Mouse (Mus musculus): ENCODE measurements around the gene Gm49384. TPM values are rescaled to one million over a fixed set of nuclear protein-coding genes. Genes with fewer than 3 reads are reported as not detected.

Gene Gm49384
- 2.6 to 9.5 TPM (median 3.8 TPM) in 4 replicates for total RNA-seq (2023)

DNA sequence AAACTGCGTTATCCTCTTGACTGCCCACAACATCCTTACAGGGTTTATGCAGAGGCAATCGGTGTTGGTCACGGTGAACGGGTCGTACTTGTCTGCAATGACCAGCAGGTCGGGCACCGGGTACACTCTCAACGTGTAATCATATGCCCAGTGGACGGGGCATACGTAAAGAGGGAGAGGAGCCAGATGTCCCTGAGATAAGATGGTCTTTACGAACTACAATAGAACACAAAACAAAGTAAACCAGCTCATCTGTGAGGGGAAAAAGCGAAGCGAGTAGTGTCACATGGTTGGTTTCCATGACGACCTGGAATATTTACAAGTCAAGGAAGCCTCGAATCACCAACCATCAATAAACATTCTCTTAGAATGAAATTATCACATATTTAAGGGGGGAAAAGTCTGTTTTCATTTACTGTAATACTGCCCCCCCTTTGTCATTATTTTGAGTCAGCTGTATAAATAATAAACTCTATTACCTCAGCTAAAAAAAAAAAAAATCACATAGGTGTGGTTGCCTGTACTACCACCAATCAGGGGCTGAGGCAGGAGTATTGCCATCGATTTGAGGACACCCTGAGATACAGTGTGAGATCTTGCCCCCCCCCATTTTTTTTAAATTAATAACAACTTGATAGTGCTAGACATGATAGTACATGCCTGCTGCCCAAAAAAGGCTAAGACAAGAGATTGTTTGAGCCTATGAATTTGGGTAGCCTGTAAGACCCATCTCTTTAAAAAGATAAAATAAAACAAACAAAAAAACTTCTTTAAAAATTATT, at the start of gene Gm49384:
Gene Gm49384 (minus strand): TSS at position 216 of the 782 bp plus-strand sequence.

DNA sequence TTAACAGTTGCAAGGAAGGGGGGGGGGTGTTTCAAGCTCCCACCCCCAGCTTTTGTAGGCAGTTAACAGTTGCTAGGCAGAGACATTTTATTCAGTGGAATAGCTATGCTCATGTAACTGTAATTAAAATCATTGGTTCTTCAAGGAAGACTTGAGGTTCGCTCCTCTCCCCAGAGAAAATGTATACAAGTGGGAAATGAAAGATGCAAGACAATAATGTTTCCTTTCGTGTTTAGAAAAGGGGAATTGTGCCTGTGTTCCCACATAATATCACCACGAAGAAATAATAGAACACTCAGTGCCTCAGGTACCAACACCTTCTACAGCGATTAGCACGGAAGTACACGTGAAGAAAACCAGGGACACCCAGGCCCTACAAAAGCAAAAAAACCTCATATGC, 36.8 kb upstream of the Gm49384 start, which contains the start of gene Klhdc1:
Gene Klhdc1 (plus strand): TSS at position 301 of the 400 bp plus-strand sequence.

DNA sequence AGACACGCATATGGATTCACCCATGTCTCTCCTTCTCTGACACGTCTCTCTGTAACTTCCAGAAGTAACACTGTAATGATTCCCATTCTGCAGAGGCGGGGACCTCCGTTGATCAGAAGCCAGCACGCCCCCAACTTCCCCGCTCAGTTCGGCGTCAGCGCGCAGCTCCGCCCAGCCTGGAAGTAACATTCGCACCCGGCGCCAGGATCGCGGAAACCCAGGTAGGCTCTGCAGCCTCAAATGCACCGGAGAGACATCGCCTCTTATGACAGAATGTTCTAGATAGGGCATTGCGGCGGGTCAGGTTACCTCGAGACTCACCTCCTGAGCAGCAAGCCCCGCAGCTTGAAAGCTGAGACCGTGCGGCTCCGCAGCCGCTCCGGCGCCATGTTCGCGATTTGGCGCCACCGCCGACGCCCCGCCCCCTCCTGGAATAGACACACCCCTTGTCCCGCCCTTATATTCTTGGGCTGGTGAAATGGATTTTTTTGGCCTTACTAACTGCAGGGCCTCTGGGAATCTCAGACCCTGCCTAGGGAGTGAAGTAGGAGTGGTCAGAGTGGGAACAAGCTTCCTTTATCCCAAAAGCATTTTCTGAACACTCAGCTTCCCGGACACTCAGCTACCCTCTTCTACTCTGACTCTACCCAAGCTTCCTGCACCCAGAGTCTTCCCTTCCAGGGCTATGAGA, 23.9 kb upstream of the Gm49384 start, which contains the start of gene Pole2:
Gene Pole2 (minus strand): TSS at position 420 of the 691 bp plus-strand sequence.

DNA sequence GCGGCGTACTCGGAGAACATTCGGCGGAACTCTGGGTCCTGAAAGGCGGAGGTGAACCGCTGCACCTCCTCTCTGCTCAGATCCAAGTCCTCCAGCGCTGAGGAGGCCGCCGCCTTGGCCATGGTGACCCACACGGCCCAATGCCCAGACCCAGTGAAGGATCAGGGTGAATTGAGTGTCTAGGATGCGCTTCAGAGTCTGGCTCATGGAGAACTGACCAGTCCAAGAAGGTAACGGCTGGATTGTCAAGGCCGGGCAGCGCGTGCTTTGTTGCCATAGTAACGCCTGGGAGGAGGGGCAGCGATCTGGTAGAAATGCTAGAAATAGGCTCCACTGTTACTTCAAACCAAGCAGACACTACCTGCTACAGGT, 5.9 kb downstream of the Gm49384 start, which contains the start of gene Dnaaf2:
Gene Dnaaf2 (minus strand): TSS at position 266 of the 372 bp plus-strand sequence.

DNA sequence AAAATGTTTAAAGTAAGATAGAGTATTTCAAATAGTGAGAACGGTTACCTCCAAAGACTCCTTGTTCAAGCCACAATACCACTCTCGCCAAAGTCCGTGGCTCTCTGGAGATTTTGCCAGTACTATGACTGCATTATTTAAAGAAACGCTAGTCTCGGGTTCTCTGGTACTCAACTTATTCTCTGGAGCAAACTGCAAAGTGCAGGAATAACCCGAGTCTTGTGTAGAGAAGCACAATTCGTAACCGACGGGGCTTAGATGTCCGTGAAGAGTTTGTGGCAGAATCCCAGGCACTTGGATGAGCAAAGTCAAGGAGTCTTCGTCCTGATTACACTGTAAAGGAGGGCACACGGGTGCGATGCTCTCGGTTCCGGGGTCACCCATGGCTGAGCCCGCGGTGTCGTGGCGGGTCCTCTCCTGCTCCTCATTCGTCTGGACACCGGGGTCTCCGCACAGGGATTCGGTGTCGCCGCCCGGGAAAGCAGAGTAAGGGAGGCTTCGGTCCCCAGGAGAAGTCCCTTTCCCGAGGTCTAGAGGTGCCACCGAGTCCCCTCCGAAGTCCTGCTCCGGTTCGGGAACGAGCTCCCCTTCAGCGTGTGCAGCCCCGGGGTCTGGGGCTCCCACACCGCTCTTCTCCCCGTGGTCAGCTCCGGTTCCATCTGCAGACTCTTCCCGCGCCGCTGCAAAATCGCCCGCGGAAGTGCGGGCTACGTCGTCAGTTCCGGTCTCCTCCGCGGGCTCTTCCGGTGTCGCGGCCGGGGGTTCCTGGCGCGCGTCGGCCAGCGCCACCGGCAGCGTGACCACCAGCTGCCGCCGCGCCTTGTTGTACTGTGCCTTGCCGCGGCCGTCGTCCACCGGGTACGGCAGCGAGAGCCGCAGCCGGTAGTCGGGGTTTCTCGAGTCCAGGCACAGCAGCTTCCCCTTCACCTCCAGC, 7.4 kb downstream of the Gm49384 start, which contains the start of gene Gm49383:
Gene Gm49383 (minus strand): TSS at position 661 of the 934 bp plus-strand sequence.

DNA sequence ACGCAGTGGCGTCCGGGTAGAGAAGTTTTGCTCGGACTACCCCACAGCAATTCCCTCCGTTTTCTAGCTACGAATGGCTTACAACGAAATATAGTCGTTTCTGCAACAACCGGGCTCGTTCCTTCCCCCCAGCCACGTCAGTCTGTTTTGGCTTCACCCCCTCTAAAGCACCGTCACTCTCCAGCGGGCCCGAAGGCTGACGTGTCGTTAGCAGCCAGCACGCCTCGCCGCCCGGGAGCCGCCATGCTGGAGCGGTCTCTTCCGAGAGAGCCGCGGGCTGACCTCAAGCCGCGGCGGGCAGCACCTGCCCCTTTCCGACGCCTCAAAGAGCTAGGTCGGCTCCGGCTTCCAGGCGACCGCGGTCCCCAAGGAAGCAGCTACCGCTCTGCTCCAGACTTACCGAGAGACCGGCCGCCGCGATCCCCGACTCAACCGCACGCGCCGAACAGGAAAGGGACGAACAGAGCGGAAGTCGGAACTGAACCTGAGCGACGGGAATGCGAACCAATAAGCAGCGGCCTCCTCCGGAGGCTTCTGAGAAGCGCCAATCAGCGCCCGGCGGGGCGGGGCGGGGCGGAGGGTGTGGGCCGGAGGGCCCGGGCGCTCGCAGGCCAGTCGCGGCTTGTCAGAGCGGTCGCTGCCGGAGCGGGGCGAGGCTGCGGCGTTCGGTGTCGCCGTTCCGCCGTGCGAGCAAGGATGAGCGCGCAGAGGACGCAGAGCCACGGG, 20.3 kb downstream of the Gm49384 start, which contains the start of the genes Rpl36al and Mgat2:
Gene Rpl36al (minus strand): TSS at position 501 of the 726 bp plus-strand sequence.
Gene Mgat2 (plus strand): TSS at position 575 of the 726 bp plus-strand sequence.

DNA sequence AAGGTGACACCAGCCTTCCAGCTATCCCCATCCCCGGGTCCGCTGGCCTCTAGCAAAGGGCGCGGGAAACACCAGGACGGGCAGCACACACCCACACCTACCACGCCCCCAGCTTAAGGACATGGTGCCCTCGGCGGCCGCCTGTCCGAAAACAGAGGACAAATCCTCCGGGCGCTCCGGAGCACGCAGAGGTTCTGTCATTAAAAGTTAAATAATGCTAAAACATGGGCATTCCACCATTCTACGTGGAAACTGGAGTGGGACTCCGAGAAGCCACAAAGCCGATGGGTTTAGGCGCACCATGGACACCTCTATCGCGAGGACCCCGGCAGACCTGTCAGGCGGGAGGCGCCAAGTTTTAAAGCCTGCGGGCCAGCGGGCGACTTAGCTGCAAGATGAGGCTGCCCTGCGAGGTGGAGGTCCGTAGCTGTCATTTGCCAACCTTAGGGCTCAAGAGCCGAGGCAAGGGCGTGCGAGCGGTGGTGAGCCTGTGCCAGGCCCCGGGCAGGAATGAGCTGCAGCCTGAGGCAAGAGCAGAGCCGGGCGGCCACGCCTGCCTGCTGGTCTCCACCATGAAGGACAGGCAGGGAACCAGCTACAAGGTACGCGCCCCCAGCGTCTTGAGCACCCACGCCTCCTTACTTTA, 35.5 kb downstream of the Gm49384 start, which contains the start of gene Lrr1:
Gene Lrr1 (plus strand): TSS at position 354 of the 646 bp plus-strand sequence.

DNA sequence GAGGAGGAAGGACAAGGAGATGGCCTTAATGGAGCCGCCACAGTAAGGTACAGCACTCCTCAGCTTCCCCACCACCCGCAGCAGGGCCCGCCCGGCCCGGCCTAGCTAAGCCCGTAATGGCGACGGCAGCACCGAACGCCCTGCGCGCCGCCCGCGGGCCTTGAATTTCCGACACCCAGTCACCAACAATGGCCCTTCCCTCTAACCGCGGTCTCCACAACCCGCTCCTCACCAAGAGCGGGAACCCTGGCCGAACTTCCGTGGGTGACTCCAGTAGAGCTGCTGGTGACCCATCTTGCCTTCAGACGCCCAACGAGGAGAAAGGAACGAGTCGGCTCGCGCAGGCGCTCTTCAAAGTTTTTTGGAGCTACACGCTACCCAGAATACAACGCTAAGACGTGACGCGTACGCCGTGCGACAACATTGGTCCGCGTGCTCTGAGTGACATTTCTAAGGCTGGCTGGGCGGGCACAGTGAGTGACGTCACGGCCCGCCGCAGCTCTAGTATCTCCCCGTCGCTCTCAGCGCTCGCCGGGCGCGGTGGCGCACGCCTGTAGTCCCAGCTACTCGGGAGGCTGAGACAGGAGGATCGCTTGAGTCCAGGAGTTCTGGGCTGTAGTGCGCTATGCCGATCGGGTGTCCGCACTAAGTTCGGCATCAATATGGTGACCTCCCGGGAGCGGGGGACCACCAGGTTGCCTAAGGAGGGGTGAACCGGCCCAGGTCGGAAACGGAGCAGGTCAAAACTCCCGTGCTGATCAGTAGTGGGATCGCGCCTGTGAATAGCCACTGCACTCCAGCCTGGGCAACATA, 45.1 kb downstream of the Gm49384 start, which contains the start of gene Rps29:
Gene Rps29 (minus strand): TSS at position 422 of the 813 bp plus-strand sequence.

Other genes starting within 250 kb of the Gm49384 start
- 4,903 to 5,232 TPM (median 4,974 TPM) in 4 replicates for gene Rps29, start 45.1 kb downstream of the Gm49384 start, total RNA-seq (2023)
- not detected in 4 replicates for gene Lrr1, start 35.5 kb downstream of the Gm49384 start, total RNA-seq (2023)
- gene Rpl36al, start 20.2 kb downstream of the Gm49384 start, total RNA-seq (2023) = 346 to 407 TPM (median 379 TPM) in 4 replicates
- gene Mgat2, start 20.1 kb downstream of the Gm49384 start, total RNA-seq (2023) = 23.6 to 29.7 TPM (median 27.2 TPM) in 4 replicates
- 5.9 to 8.0 TPM (median 7.2 TPM) in 4 replicates for gene Gm49383, start 7.2 kb downstream of the Gm49384 start, total RNA-seq (2023)
- 1.4 to 2.3 TPM (median 2.2 TPM) in 4 replicates for gene Dnaaf2, start 5.8 kb downstream of the Gm49384 start, total RNA-seq (2023)
- 3.0 to 5.5 TPM (median 3.4 TPM) in 4 replicates for gene Pole2, start 23.9 kb upstream of the Gm49384 start, total RNA-seq (2023)
- gene Klhdc1, start 36.9 kb upstream of the Gm49384 start, total RNA-seq (2023) = 4.0 to 6.4 TPM (median 5.3 TPM) in 4 replicates
- 18.8 to 22.0 TPM (median 19.7 TPM) in 4 replicates for gene Klhdc2, start 92.4 kb upstream of the Gm49384 start, total RNA-seq (2023)
- gene Nemf, start 152.9 kb upstream of the Gm49384 start, total RNA-seq (2023) = 102 to 118 TPM (median 115 TPM) in 4 replicates
- gene Arf6, start 167.9 kb upstream of the Gm49384 start, total RNA-seq (2023) = 301 to 323 TPM (median 309 TPM) in 4 replicates
- 5.6 to 11.2 TPM (median 7.6 TPM) in 4 replicates for gene Gm9887, start 168.2 kb upstream of the Gm49384 start, total RNA-seq (2023)